Mouse (Mus musculus) lung, postnatal 0 days (tissue): ENCODE measurements at regions not wholly inside any gene's neighbourhood (a gene's known extent, or its start where the extent isn't known, plus 50 kb on each side); places are given as distances from the start of the nearest gene placed in this dataset.

Source experiments
- CTCF ChIP-seq: IDR thresholded peaks from 2 replicates; pipeline ENCODE4 v1.5.1; 2016; ENCODE audit warnings: antibody characterized with exemption, mild to moderate bottlenecking
- EP300 ChIP-seq: IDR thresholded peaks from 2 replicates; pipeline ENCODE4 v1.6.1; 2016; ENCODE audit warnings: antibody characterized with exemption, mild to moderate bottlenecking, control low read depth

DNA sequence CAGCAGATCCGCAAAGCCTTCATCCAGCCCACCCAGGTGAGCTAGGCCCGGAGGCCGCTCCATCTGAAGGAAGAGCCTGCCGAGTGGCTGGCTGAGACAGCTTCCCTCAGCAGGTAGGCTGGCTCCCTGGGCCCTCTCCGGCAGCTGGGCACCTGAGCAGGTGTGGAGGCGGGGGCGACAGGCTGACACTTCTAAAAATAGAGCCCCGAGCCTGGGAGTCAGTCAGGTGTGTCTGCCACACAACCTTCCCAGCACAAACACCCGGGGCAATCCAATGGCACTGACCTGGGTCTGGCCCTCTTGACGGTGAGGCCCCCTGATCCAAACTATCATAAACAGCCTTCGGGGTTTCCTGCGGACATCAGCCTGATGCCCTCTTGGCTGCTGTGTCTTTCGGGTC is 58.5 kb downstream of the Zfp36l2 start:
- TF ChIP-seq CTCF (no peak), EP300 (no peak)
